Mouse (Mus musculus) hematopoietic multipotent progenitor cell, adult 10-12 weeks (in vitro differentiated cells): ENCODE results near the gene Olfr1156. TPM values are rescaled to one million over a fixed set of nuclear protein-coding genes. Genes with fewer than 3 reads are reported as not detected.

Source experiments
- polyA plus RNA-seq: library from polyadenylated mRNA; stranded (reverse); fragments of >175 nt; gene quantifications from 2 replicates; pipeline ENCODE4 v1.2.3, GENCODE M21; 2012; ENCODE audit warnings: low replicate concordance

Gene Olfr1156
- not detected in 2 replicates for polyA plus RNA-seq

GRCm38 (mm10) chr2:87953000-87953399, at the start of gene Olfr1156:
TSS of gene Olfr1156 (minus strand) at chr2:87953100.

GRCm38 (mm10) chr2:87989813-87990212, 36.9 kb upstream of the Olfr1156 start, which contains the start of gene Olfr1158:
TSS of gene Olfr1158 (plus strand) at chr2:87990113.

GRCm38 (mm10) chr2:87974563-87974962, 21.7 kb upstream of the Olfr1156 start, which contains the start of gene Olfr74:
TSS of gene Olfr74 (minus strand) at chr2:87974663.

DNA sequence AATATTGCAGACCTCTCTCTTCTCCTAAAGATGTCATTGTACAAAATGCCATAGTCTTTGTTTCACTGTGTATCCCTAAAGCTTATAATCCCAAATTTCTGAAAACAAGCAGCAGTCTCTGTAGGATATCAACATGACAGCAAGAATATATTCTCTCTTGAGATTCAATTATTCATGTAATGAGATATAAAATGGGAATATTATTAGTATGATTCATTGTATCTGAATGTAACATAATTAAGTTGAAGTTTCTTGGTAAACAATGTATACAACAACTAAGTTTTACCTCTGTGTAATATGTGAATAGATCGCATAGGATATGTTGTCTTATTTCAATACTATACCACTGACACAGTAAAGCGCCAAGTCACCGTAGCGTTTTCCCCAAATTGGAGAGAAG, 15.3 kb upstream of the Olfr1156 start, which contains the start of gene Olfr1157:
Olfr1157 (minus strand) TSS at position 101 of the 400 bp plus-strand sequence.

GRCm38 (mm10) chr2:87945037-87945436, 7.9 kb downstream of the Olfr1156 start, which contains the start of gene Olfr1155:
TSS of gene Olfr1155 (minus strand) at chr2:87945137.

DNA sequence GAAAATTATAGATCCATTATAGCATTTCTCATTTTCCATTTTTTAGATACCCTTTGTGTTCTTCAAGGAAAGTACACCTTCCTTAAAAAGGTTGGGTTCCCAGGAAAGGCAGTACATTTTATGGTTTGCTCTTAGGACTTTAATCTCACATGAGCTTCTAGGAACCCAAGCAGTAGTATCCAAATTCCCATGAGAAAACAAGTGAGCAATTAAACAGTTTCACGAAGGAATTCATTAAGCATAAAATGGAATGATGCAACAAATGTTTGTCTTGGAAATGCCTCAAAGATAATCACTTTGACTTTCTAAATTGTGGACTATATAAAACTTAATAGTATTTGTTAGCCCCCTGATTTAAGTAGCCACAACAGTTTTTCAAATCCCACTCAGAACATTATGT, 47.8 kb downstream of the Olfr1156 start, which contains the start of gene Olfr1154:
Olfr1154 (minus strand) TSS at position 101 of the 400 bp plus-strand sequence.

Other genes starting within 250 kb of the Olfr1156 start
- not detected in 2 replicates for gene Olfr1137, start 239.9 kb downstream of the Olfr1156 start, polyA plus RNA-seq
- gene Olfr1138, start 213.1 kb downstream of the Olfr1156 start, polyA plus RNA-seq = not detected in 2 replicates
- gene Olfr1140, start 209.3 kb downstream of the Olfr1156 start, polyA plus RNA-seq = not detected in 2 replicates
- gene Olfr1141, start 199.1 kb downstream of the Olfr1156 start, polyA plus RNA-seq = not detected in 2 replicates
- not detected in 2 replicates for gene Olfr152, start 173.6 kb downstream of the Olfr1156 start, polyA plus RNA-seq
- gene Olfr1143, start 152.5 kb downstream of the Olfr1156 start, polyA plus RNA-seq = not detected in 2 replicates
- gene Olfr1145, start 143.3 kb downstream of the Olfr1156 start, polyA plus RNA-seq = not detected in 2 replicates
- not detected in 2 replicates for gene Olfr1148, start 122.6 kb downstream of the Olfr1156 start, polyA plus RNA-seq
- gene Olfr1150-ps1, start 109.1 kb downstream of the Olfr1156 start, polyA plus RNA-seq = not detected in 2 replicates
- gene Olfr1151, start 97.2 kb downstream of the Olfr1156 start, polyA plus RNA-seq = not detected in 2 replicates
- not detected in 2 replicates for gene Olfr1152, start 86.6 kb downstream of the Olfr1156 start, polyA plus RNA-seq
- gene Olfr1153, start 58.1 kb downstream of the Olfr1156 start, polyA plus RNA-seq = 0.12 TPM in 1 of 2 replicates, not detected in the other
- gene Olfr1154, start 47.9 kb downstream of the Olfr1156 start, polyA plus RNA-seq = not detected in 2 replicates
- gene Olfr1155, start 8.0 kb downstream of the Olfr1156 start, polyA plus RNA-seq = not detected in 2 replicates
- gene Olfr1157, start 15.2 kb upstream of the Olfr1156 start, polyA plus RNA-seq = not detected in 2 replicates
- gene Olfr74, start 21.6 kb upstream of the Olfr1156 start, polyA plus RNA-seq = not detected in 2 replicates
- not detected in 2 replicates for gene Olfr1158, start 37.0 kb upstream of the Olfr1156 start, polyA plus RNA-seq
- not detected in 2 replicates for gene Olfr1160, start 55.2 kb upstream of the Olfr1156 start, polyA plus RNA-seq
- not detected in 2 replicates for gene Olfr1161, start 69.7 kb upstream of the Olfr1156 start, polyA plus RNA-seq
- not detected in 2 replicates for gene Olfr73, start 84.6 kb upstream of the Olfr1156 start, polyA plus RNA-seq
- gene Olfr1162, start 98.0 kb upstream of the Olfr1156 start, polyA plus RNA-seq = not detected in 2 replicates
- gene Olfr1163, start 118.7 kb upstream of the Olfr1156 start, polyA plus RNA-seq = not detected in 2 replicates
- gene Olfr1164, start 140.9 kb upstream of the Olfr1156 start, polyA plus RNA-seq = not detected in 2 replicates
- gene Olfr1166, start 175.2 kb upstream of the Olfr1156 start, polyA plus RNA-seq = not detected in 2 replicates
- not detected in 2 replicates for gene Olfr1167, start 202.1 kb upstream of the Olfr1156 start, polyA plus RNA-seq
- gene Olfr1168, start 228.8 kb upstream of the Olfr1156 start, polyA plus RNA-seq = not detected in 2 replicates